Mouse (Mus musculus): ENCODE results near the gene Tmcc3.

DNA sequence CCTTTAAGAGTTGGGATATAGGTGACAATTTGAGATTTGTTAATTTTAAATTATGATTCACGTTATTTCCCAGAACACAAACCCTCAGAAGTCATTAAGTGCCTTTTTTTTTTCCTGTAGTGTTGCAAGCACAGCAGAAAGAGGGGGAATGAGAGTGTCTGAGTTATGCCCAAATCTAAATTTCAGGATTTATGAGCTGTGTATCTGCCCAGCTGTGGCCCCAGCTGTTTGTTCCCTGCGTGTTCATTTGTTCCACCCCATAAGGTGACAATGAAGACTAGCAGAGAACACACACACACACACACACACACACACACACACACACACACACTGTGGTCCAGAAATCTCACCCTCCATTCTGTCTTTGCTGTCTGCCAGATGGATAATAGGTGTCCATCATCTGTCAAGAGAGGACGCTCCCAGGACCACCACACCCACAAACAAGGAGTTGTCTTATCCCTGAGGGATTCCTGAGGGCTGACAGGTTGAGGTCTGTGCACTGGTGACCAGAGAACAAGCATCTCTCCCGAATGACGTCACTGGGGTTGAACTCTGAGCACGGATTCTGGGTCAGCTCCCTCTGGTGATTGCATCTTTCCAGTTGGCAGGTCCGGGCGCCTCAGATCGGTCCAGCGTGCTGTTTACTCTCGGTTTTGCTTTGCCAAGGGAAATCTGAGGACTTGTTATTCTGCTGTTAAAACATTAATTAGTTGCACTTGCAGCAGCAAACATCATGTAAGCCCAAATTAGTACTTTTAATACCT, 86.3 kb downstream of the Tmcc3 start:
- TF ChIP-seq CTCF (IDR thresholded peaks at IDR 0.05; ENCODE audit: borderline replicate concordance, control insufficient read depth, extremely low read depth, insufficient read depth, low read length, poor library complexity): no peak
- no peak for TF ChIP-seq POLR2A (IDR thresholded peaks at IDR 0.05; ENCODE audit: control insufficient read depth, extremely low read depth, insufficient read depth, low read length, poor library complexity)

All from thymus, adult 2 months (tissue).